11 mouse cellular contexts compared by ENCODE assay signal in genomic region chr11:117119723-117120122, GRCm38 (mm10). TPM values are rescaled to one million over a fixed set of nuclear protein-coding genes. Genes with fewer than 3 reads are reported as not detected.
A peak's percentile ranks its signal among the peaks of the same experiment; 100 is the strongest.
DNase-seq lines count a peak whose midpoint lies in the region; ATAC-seq and TF ChIP-seq lines count a peak whose summit lies in the region.
"Had no signal": no experiment of that assay in that cellular context is flagged by ENCODE, and none has a peak within 500 bp of the region (broad histone marks: within the 10 kb centered on the region; RNA-seq: fewer than 3 reads in every experiment).

No protein-coding gene starts in this region.

- ATAC-seq in hindbrain, postnatal 0 days: no peak
- no peak for ATAC-seq in hindbrain, embryonic 14.5 days (ENCODE audit: low FRiP score)
- ATAC-seq: intestine, embryonic 16.5 days had no signal

- peak overlapping the region; percentile 9 for H3K4me3 ChIP-seq in cerebellum, adult 2 months (replicated peaks; ENCODE audit: insufficient read depth, low read depth, low read length)
- H3K4me3 ChIP-seq in hindbrain, postnatal 0 days (ENCODE audit: low read length): no peak overlapping the region
- no peak overlapping the region for H3K4me3 ChIP-seq in hindbrain, embryonic 14.5 days (replicated peaks; ENCODE audit: low read length)
- no peak overlapping the region for H3K4me3 ChIP-seq in thymus, adult 2 months (ENCODE audit: control insufficient read depth, insufficient read depth, low read length)

- peak; percentile 49 to 63 for DNase-seq in cerebellum, adult 2 months
- DNase-seq in cerebellum, adult 9-10 months: no peak
- no peak for DNase-seq in hindbrain, postnatal 0 days (ENCODE audit: low spot score)
- no peak for DNase-seq in hindbrain, embryonic 14.5 days (ENCODE audit: low spot score)
- peak; percentile 37 for DNase-seq in thymus, adult 2 months
- no peak for DNase-seq in thymus, adult 18-20 months
- DNase-seq in left cerebral cortex, postnatal 25 days (ENCODE audit: low spot score in 2 of 2): no peak
- DNase-seq in yolk sac, embryonic 10.5 days (ENCODE audit: low spot score): no peak
- DNase-seq: adrenal gland, postnatal 36 days had no signal

- 0 out of 2 replicates have a peak overlapping the region, but pooled peaks have one; percentile 5 for H3K4me2 ChIP-seq in hindbrain, postnatal 0 days (ENCODE audit: low read depth, low read length)
- H3K4me2 ChIP-seq in hindbrain, embryonic 14.5 days (replicated peaks): no peak overlapping the region

- H3K27ac ChIP-seq in cerebellum, adult 2 months (ENCODE audit: insufficient read depth, low read length): peak overlapping the region; percentile 98
- no peak overlapping the region for H3K27ac ChIP-seq in hindbrain, postnatal 0 days
- H3K27ac ChIP-seq in hindbrain, embryonic 14.5 days: no peak overlapping the region
- no peak overlapping the region for H3K27ac ChIP-seq in thymus, adult 2 months (ENCODE audit: control insufficient read depth, insufficient read depth, low read length)

- no peak for TF ChIP-seq POLR2A in cerebellum, adult 2 months (IDR thresholded peaks at IDR 0.05; ENCODE audit: borderline replicate concordance, insufficient read depth, low read length)
- no peak for TF ChIP-seq POLR2A in thymus, adult 2 months (IDR thresholded peaks at IDR 0.05; ENCODE audit: control insufficient read depth, extremely low read depth, insufficient read depth, low read length, poor library complexity)

- H3K9me3 ChIP-seq in hindbrain, postnatal 0 days (ENCODE audit: low read length): no peaks in the 10 kb centered on the region
- no peaks in the 10 kb centered on the region for H3K9me3 ChIP-seq in hindbrain, embryonic 14.5 days (ENCODE audit: control insufficient read depth, low read length)
- H3K9me3 ChIP-seq: neural tube, embryonic 13.5 days had no signal

- H3K36me3 ChIP-seq in hindbrain, postnatal 0 days (ENCODE audit: insufficient read depth, low read length): peaks cover 5% of the 10 kb centered on the region; the same call in 1 of the 2 replicates
- peaks cover 9% of the 10 kb centered on the region for H3K36me3 ChIP-seq in hindbrain, embryonic 14.5 days (replicated peaks; ENCODE audit: control insufficient read depth, insufficient read depth)
- H3K36me3 ChIP-seq in thymus, adult 2 months (ENCODE audit: control insufficient read depth, insufficient read depth, low read length): no peaks in the 10 kb centered on the region

- intact Hi-C loops in left cerebral cortex, postnatal 25 days (cut with DNase I): loop anchor here (5.0 kb wide), 2 partner anchors 38 to 53 kb away; no protein-coding TSS in a partner anchor

- no peaks in the 10 kb centered on the region for H3K27me3 ChIP-seq in cerebellum, adult 2 months (ENCODE audit: control insufficient read depth, insufficient read depth, low read length)
- H3K27me3 ChIP-seq in hindbrain, postnatal 0 days (ENCODE audit: insufficient read depth, low read length): no peaks in the 10 kb centered on the region
- no peaks in the 10 kb centered on the region for H3K27me3 ChIP-seq in hindbrain, embryonic 14.5 days (ENCODE audit: control insufficient read depth, insufficient read depth, low read length)
- H3K27me3 ChIP-seq in thymus, adult 2 months (ENCODE audit: control insufficient read depth, insufficient read depth, low read length): no peaks in the 10 kb centered on the region
- H3K27me3 ChIP-seq: neural tube, embryonic 13.5 days had no signal

- no peak for TF ChIP-seq CTCF in cerebellum, adult 2 months (IDR thresholded peaks at IDR 0.05; ENCODE audit: borderline replicate concordance, insufficient read depth, low read depth, low read length)
- no peak for TF ChIP-seq CTCF in hindbrain, postnatal 0 days (IDR thresholded peaks at IDR 0.05; ENCODE audit: low read depth)
- TF ChIP-seq CTCF in thymus, adult 2 months (IDR thresholded peaks at IDR 0.05; ENCODE audit: borderline replicate concordance, control insufficient read depth, extremely low read depth, insufficient read depth, low read length, poor library complexity): no peak

- 2% methylated on average over 5 of the region's 5 CpGs for WGBS in cerebellum, adult 2 months
- 44% methylated on average over 4 of the region's 5 CpGs for WGBS in hindbrain, postnatal 0 days
- WGBS in hindbrain, embryonic 14.5 days: 42% methylated on average over 5 of the region's 5 CpGs
- WGBS in thymus, adult 2 months: 79% methylated on average over 5 of the region's 5 CpGs

- H3K9ac ChIP-seq in hindbrain, postnatal 0 days (replicated peaks; ENCODE audit: low read length): no peak overlapping the region
- H3K9ac ChIP-seq in hindbrain, embryonic 14.5 days: no peak overlapping the region

- H3K4me1 ChIP-seq in cerebellum, adult 2 months (ENCODE audit: control insufficient read depth, insufficient read depth, low read length): peaks cover 54% of the 10 kb centered on the region
- H3K4me1 ChIP-seq in hindbrain, postnatal 0 days (ENCODE audit: insufficient read depth, low read length): peaks cover 46% of the 10 kb centered on the region
- H3K4me1 ChIP-seq in hindbrain, embryonic 14.5 days (replicated peaks; ENCODE audit: control insufficient read depth, insufficient read depth, low read length): peaks cover 79% of the 10 kb centered on the region
- H3K4me1 ChIP-seq in thymus, adult 2 months (replicated peaks; ENCODE audit: control insufficient read depth, insufficient read depth, low read length): peaks cover 70% of the 10 kb centered on the region

RNA-seq across cellular contexts. Expression of gene Sec14l1, which starts 4.8 kb away (rescaled TPM):
- polyA plus RNA-seq in cerebellum, adult 2 months (2012; rRNA removed): 124 and 137 TPM in 2 replicates
- total RNA-seq in hindbrain, postnatal 0 days (2014; rRNA removed): 69.1 and 74.1 TPM in 2 replicates
- 47.0 and 47.3 TPM in 2 replicates for polyA plus RNA-seq in hindbrain, postnatal 0 days (2015; fragmentation: Nextera tagmentation; extraction: Ambion mirVana)
- polyA plus RNA-seq in hindbrain, embryonic 14.5 days (2014; fragmentation: Nextera tagmentation; extraction: Ambion mirVana): 41.2 and 41.9 TPM in 2 replicates
- polyA plus RNA-seq in thymus, adult 2 months (2012; rRNA removed): 75.6 and 84.8 TPM in 2 replicates
- 100 to 1,000 TPM; 174 to 208 TPM for total RNA-seq in left cerebral cortex, postnatal 25 days (2021)

Comparison
In these comparisons a context has a peak if more than half of its experiments do, and no peak if none do; other contexts are left out.
1. DNase-seq: peak in cerebellum, adult 2 months (2 of 2) and thymus, adult 2 months (single experiment); none in cerebellum, adult 9-10 months (single experiment), hindbrain, postnatal 0 days (single experiment), hindbrain, embryonic 14.5 days (single experiment), thymus, adult 18-20 months (0 of 2), left cerebral cortex, postnatal 25 days (0 of 2) and yolk sac, embryonic 10.5 days (single experiment).